Mouse (Mus musculus): ENCODE data around the gene Il3ra. TPM values are rescaled to one million over a fixed set of nuclear protein-coding genes. Genes with fewer than 3 reads are reported as not detected.

Il3ra gene
- 2.4 and 3.1 TPM in 2 replicates for polyA plus RNA-seq (2014; fragmentation: Nextera tagmentation; extraction: Ambion mirVana)

DNA sequence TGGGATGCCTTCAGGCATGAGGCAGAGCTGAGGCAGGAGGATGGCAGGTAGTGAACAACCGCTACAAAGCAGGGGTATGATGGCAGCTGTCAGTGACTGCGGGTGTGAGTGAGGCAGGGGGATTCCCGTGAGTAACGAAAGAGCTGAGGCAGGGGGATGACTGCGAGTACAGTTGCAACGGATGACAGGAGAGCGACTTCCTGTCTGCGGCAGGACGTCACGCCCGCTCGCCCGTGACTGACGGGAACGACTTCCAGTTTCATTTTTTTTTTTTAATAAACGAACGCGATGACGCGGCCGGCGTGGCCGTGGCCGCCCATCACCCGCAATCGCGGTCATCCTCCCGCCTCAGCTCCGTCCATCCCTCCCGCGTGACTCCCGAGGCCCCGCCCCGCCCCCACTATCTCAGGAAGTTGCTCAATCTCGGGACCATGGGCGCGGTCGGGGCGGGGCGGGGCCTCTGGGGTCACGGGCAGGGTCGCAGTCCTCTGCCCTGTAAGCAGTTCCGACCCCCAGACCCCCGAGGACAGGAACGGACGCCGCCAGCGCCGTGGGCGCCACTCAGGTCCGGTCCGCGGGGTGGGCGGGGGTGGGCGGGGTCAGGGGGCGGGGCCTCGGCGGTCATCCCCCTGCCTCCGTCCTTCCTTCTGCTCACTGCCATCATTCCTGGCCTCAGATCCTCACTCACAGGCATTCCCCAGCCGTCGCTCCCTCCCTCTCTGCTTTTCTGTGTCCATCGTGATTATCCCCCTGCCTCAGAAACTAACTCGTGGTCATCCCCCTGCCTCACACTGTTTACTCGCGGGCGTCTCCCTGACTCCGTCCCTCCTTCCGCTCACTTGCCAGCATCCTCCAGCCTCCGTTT, at the start of gene Il3ra:
Il3ra (plus strand) TSS at position 328 of the 865 bp plus-strand sequence.
- 2% methylated on average over 63 of the region's 69 CpGs for WGBS
- H3K4me3 ChIP-seq (ENCODE audit: low read depth, low read length): peak within 1 kb of the TSS; percentile 50
- no peaks in the 10 kb centered on the region for H3K27me3 ChIP-seq (ENCODE audit: control insufficient read depth, insufficient read depth, low read length)
- ATAC-seq (ENCODE audit: insufficient read depth, low FRiP score, low TSS enrichment) (peak; percentile 40), DNase-seq (ENCODE audit: low spot score) (peak; percentile 80)
- H3K4me2 ChIP-seq (ENCODE audit: low read depth): peak within 1 kb of the TSS; percentile 70
- peaks cover 27% of the 10 kb centered on the region for H3K9me3 ChIP-seq (ENCODE audit: control insufficient read depth, low read length)
- peak within 1 kb of the TSS; percentile 28; the same call in 1 of the 2 replicates for H3K27ac ChIP-seq (ENCODE audit: low read depth, low read length)
- H3K9ac ChIP-seq (ENCODE audit: low read length): peak within 1 kb of the TSS; percentile 55
- no peaks in the 10 kb centered on the region for H3K4me1 ChIP-seq (ENCODE audit: control insufficient read depth, insufficient read depth, low read length)
- no peaks in the 10 kb centered on the region for H3K36me3 ChIP-seq (ENCODE audit: control insufficient read depth, insufficient read depth, low read length)

DNA sequence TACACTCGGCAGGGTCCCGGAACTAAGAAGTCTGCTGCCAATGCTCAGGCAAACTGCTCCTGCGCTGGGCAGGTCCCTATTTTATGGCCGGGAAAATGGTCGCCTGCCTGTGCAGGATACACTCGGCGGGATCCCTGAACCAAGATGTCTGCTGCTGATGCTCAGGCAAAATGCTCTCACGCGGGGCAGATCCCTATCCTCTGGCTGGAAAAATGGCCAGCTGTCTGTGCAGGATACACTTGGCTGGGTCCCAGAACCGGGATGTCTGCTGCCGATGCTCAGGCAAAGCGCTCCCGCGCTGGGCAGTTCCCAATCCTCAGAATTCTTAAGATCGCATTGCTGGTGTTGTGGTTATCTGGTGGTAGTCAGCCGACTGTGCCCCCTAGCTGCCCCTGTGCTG, 37.1 kb upstream of the Il3ra start:
- no peak overlapping the region for H3K4me3 ChIP-seq (ENCODE audit: low read depth, low read length)
- no peaks in the 10 kb centered on the region for H3K4me1 ChIP-seq (ENCODE audit: control insufficient read depth, insufficient read depth, low read length)
- WGBS: 54% methylated on average over 16 of the region's 16 CpGs
- ATAC-seq (ENCODE audit: insufficient read depth, low FRiP score, low TSS enrichment): no peak
- no peaks in the 10 kb centered on the region for H3K36me3 ChIP-seq (ENCODE audit: control insufficient read depth, insufficient read depth, low read length)
- no peaks in the 10 kb centered on the region for H3K9me3 ChIP-seq (ENCODE audit: control insufficient read depth, low read length)
- DNase-seq (ENCODE audit: low spot score): no peak
- H3K27ac ChIP-seq (ENCODE audit: low read depth, low read length): no peak overlapping the region
- no peaks in the 10 kb centered on the region for H3K27me3 ChIP-seq (ENCODE audit: control insufficient read depth, insufficient read depth, low read length)
- H3K4me2 ChIP-seq (ENCODE audit: low read depth): no peak overlapping the region
- H3K9ac ChIP-seq (ENCODE audit: low read length): no peak overlapping the region

DNA sequence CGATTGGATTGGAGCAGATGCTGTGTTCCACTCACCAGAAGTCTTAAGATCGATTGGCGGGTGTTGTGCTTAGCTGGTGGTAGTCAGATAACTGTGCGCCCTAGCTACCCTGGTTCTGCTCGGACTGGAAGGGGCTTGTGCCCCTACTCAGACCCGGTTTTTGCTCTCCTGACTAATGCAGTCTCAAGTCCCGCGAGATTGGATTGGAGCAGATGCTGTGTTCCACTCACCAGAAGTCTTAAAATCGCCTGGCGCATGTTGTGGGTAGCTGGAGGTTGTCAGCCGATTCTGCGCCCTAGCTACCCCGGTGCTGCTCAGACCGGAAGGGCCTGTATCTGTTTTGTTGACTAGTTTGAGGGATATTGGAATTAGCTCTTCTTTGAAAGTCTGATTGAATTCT, 36.7 kb upstream of the Il3ra start:
- no peaks in the 10 kb centered on the region for H3K27me3 ChIP-seq (ENCODE audit: control insufficient read depth, insufficient read depth, low read length)
- H3K4me3 ChIP-seq (ENCODE audit: low read depth, low read length): no peak overlapping the region
- no peak for DNase-seq (ENCODE audit: low spot score)
- no peak overlapping the region for H3K27ac ChIP-seq (ENCODE audit: low read depth, low read length)
- no peaks in the 10 kb centered on the region for H3K36me3 ChIP-seq (ENCODE audit: control insufficient read depth, insufficient read depth, low read length)
- 63% methylated on average over 14 of the region's 14 CpGs for WGBS
- H3K4me2 ChIP-seq (ENCODE audit: low read depth): no peak overlapping the region
- no peak overlapping the region for H3K9ac ChIP-seq (ENCODE audit: low read length)
- H3K4me1 ChIP-seq (ENCODE audit: control insufficient read depth, insufficient read depth, low read length): no peaks in the 10 kb centered on the region
- ATAC-seq (ENCODE audit: insufficient read depth, low FRiP score, low TSS enrichment): no peak
- no peaks in the 10 kb centered on the region for H3K9me3 ChIP-seq (ENCODE audit: control insufficient read depth, low read length)

DNA sequence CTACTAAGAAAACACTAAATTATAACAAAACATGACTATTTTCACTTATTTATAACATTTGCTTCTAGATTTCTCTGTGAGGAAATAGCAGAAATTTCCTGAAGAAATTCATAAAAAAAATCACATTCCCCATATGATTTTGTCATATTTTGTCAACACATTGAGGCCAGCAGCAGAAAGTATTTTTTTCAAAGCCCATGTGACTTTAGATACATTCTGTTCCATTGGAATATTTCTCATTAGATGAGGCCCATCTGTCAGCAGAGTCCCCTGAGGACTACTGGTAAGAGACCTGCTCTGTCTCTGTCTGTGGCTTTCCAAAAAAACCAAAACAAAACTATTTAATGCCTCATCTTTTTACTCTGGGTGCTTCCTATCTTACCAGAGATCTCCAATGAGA, 23.5 kb upstream of the Il3ra start, which contains the start of gene Olfr31:
Olfr31 (plus strand) TSS at position 301 of the 400 bp plus-strand sequence.
- no peak for ATAC-seq (ENCODE audit: insufficient read depth, low FRiP score, low TSS enrichment)

DNA sequence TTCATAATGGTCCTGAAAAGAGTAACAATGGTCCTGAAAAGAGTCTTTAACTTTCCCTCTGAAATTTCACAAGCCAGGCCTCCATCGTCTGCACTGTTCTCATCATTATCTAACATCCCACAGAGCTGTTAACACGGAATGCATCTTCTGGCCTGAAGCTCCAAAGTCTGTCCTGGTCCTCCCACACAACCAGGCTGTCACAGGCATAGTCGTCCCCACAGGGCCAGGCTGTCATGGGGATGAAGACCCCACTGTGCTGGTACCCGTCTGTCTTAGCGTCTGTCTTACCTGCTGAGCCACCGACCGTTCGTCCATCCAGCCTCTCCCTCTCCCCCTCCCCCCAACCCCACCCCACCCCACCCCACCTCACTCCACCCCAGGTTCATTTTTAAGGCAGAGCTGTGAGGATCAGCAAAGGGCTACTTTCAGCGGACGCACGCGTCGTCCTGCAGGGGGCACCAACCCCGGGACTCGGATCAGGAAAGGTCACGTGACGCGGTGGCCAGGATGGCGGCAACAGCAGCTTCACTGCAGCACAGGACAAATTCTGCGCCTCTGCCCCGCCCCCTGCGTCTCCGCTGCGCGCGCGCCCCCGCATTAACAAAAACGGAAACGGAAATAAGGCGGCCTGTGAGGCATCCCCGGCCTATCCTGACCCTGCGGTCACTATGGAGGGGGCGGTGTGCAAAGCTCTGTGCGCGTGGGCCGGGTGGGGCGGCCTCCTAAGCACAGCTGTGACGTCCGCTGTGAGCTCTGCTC, 783 bp upstream of the Il3ra start:
- Histone ChIP-seq H3K4me3 (ENCODE audit: low read depth, low read length) (peak overlapping the region; percentile 50), H3K9ac (ENCODE audit: low read length) (peak overlapping the region; percentile 55), H3K4me1 (ENCODE audit: control insufficient read depth, insufficient read depth, low read length) (no peaks in the 10 kb centered on the region), H3K9me3 (ENCODE audit: control insufficient read depth, low read length) (peaks cover 19% of the 10 kb centered on the region; the same call in 1 of the 2 replicates), H3K36me3 (ENCODE audit: control insufficient read depth, insufficient read depth, low read length) (no peaks in the 10 kb centered on the region), H3K27ac (ENCODE audit: low read depth, low read length) (peak overlapping the region; percentile 28; the same call in 1 of the 2 replicates), H3K4me2 (ENCODE audit: low read depth) (peak overlapping the region; percentile 70), H3K27me3 (ENCODE audit: control insufficient read depth, insufficient read depth, low read length) (no peaks in the 10 kb centered on the region)
- ATAC-seq (ENCODE audit: insufficient read depth, low FRiP score, low TSS enrichment) (peak; percentile 76), DNase-seq (ENCODE audit: low spot score) (peak; percentile 93)
- 6% methylated on average over 35 of the region's 40 CpGs for WGBS

More for the DNA sequence above, 23.5 kb upstream of the Il3ra start, which contains the start of gene Olfr31:
- Histone ChIP-seq H3K9ac (ENCODE audit: low read length) (no peak within 1 kb of the TSS), H3K4me3 (ENCODE audit: low read depth, low read length) (no peak within 1 kb of the TSS), H3K4me1 (ENCODE audit: control insufficient read depth, insufficient read depth, low read length) (no peaks in the 10 kb centered on the region), H3K4me2 (ENCODE audit: low read depth) (no peak within 1 kb of the TSS), H3K9me3 (ENCODE audit: control insufficient read depth, low read length) (no peaks in the 10 kb centered on the region), H3K36me3 (ENCODE audit: control insufficient read depth, insufficient read depth, low read length) (no peaks in the 10 kb centered on the region), H3K27me3 (ENCODE audit: control insufficient read depth, insufficient read depth, low read length) (no peaks in the 10 kb centered on the region), H3K27ac (ENCODE audit: low read depth, low read length) (no peak within 1 kb of the TSS)
- no peak for DNase-seq (ENCODE audit: low spot score)

DNA sequence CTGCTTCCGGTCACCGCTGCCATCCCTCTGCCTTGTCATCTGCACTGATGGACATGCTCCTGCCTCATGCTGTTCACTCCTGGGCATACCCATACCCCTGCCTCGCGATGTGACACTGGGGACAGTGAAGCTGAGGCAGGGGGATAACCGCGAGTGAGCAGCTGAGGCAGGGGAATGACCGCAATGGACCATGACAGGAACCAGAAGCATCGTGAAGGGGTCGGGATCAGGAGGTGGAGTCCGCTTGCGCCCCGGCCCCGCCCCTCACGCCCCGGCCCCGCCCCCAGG, 682 bp downstream of the Il3ra start:
- H3K36me3 ChIP-seq (ENCODE audit: control insufficient read depth, insufficient read depth, low read length): no peaks in the 10 kb centered on the region

DNA sequence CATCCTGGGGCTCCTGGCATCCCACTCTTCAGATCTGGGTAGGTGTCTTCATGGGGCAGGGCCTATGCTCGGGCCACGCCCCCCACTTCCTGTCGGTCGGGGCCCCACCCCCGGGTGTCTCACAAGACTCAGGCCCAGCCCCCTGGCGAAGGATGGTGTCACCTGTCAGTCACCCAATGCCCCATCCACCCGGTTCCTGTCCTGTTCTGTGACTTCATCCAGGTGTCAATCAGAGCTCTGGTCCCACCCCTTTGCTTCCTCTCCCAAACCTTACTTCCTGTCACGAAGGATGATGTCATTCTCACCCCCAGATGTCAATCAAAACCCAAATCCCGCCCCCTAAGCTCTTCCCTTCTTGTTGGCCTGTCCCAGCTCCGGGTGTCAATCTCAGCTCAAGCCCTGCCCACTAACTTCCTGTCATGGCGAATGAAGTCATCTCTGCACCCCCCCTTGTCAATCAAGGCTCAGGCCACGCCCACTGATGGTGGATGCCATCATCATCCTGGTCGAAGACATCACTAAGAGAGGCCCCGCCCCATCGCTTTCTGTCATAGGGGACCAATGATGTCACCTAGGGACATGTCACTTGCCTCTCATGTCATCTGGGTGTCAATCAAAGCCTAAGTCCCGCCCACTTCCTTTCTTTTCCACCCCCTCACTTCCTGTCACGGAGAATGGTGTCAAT, 1.2 kb downstream of the Il3ra start:
- WGBS: 84% methylated on average over 17 of the region's 17 CpGs
- no peak overlapping the region for H3K4me2 ChIP-seq (ENCODE audit: low read depth)
- no peaks in the 10 kb centered on the region for H3K4me1 ChIP-seq (ENCODE audit: control insufficient read depth, insufficient read depth, low read length)
- H3K4me3 ChIP-seq (ENCODE audit: low read depth, low read length): no peak overlapping the region
- no peak overlapping the region for H3K27ac ChIP-seq (ENCODE audit: low read depth, low read length)
- H3K9me3 ChIP-seq (ENCODE audit: control insufficient read depth, low read length): peaks cover 29% of the 10 kb centered on the region
- no peak overlapping the region for H3K9ac ChIP-seq (ENCODE audit: low read length)
- DNase-seq (ENCODE audit: low spot score) (peak; percentile 31), ATAC-seq (ENCODE audit: insufficient read depth, low FRiP score, low TSS enrichment) (no peak)
- no peaks in the 10 kb centered on the region for H3K27me3 ChIP-seq (ENCODE audit: control insufficient read depth, insufficient read depth, low read length)
- no peaks in the 10 kb centered on the region for H3K36me3 ChIP-seq (ENCODE audit: control insufficient read depth, insufficient read depth, low read length)

More for the DNA sequence above, 682 bp downstream of the Il3ra start:
- Histone ChIP-seq H3K9ac (ENCODE audit: low read length) (peak overlapping the region; percentile 55; the same call in 1 of the 2 replicates), H3K4me3 (ENCODE audit: low read depth, low read length) (peak overlapping the region; percentile 50), H3K27ac (ENCODE audit: low read depth, low read length) (no peak overlapping the region), H3K4me2 (ENCODE audit: low read depth) (peak overlapping the region; percentile 70), H3K9me3 (ENCODE audit: control insufficient read depth, low read length) (peaks cover 29% of the 10 kb centered on the region), H3K4me1 (ENCODE audit: control insufficient read depth, insufficient read depth, low read length) (no peaks in the 10 kb centered on the region), H3K27me3 (ENCODE audit: control insufficient read depth, insufficient read depth, low read length) (no peaks in the 10 kb centered on the region)
- 38% methylated on average over 12 of the region's 16 CpGs for WGBS
- ATAC-seq (ENCODE audit: insufficient read depth, low FRiP score, low TSS enrichment) (peak; percentile 1), DNase-seq (ENCODE audit: low spot score) (no peak)

DNA sequence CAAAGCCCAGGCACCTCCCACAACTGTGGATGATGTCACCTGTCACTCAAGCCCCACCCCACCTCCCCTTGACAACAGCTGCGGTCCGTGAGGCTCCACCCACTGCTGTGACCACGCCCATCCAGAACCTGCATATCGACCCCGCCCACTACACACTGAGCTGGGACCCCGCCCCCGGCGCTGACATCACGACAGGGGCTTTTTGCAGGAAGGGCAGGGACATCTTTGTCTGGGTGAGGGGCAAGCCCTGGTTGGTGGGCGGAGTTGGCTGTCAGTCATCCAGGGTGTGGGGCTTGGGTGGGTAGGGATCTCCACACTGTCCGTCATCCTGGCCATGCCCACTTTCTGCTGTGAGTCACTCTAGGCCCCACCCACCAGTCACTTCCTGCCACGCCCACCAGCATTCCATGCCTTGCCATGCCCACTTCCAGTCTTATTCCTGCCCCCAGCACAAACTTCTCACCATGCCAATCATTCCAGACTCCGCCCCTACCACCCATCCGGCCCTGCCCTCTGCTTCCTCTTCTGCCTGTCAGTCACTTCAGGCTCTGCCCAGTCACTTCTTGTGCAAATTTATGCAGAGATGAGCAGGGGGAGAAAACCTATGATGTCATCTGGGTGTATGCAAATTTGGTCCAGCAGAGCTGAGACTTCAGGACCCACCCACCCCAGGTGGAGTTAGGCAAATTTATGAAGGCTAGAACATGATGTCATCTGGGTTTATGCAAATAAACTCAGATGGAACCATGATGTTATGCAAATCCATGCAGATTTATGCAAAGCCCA, 2.0 kb downstream of the Il3ra start:
- no peak overlapping the region for H3K4me2 ChIP-seq (ENCODE audit: low read depth)
- ATAC-seq (ENCODE audit: insufficient read depth, low FRiP score, low TSS enrichment) (peak; percentile 32; the same call in 1 of the 2 replicates), DNase-seq (ENCODE audit: low spot score) (peak; percentile 42)
- no peak overlapping the region for H3K9ac ChIP-seq (ENCODE audit: low read length)
- H3K9me3 ChIP-seq (ENCODE audit: control insufficient read depth, low read length): peaks cover 29% of the 10 kb centered on the region
- no peak overlapping the region for H3K4me3 ChIP-seq (ENCODE audit: low read depth, low read length)
- no peak overlapping the region for H3K27ac ChIP-seq (ENCODE audit: low read depth, low read length)
- WGBS: 95% methylated on average over 13 of the region's 14 CpGs
- H3K36me3 ChIP-seq (ENCODE audit: control insufficient read depth, insufficient read depth, low read length): no peaks in the 10 kb centered on the region
- H3K4me1 ChIP-seq (ENCODE audit: control insufficient read depth, insufficient read depth, low read length): no peaks in the 10 kb centered on the region
- no peaks in the 10 kb centered on the region for H3K27me3 ChIP-seq (ENCODE audit: control insufficient read depth, insufficient read depth, low read length)

Data from neural tube, embryonic 11.5 days (tissue).